Mouse (Mus musculus): ENCODE results near the gene Jhy.

Jhy gene

DNA sequence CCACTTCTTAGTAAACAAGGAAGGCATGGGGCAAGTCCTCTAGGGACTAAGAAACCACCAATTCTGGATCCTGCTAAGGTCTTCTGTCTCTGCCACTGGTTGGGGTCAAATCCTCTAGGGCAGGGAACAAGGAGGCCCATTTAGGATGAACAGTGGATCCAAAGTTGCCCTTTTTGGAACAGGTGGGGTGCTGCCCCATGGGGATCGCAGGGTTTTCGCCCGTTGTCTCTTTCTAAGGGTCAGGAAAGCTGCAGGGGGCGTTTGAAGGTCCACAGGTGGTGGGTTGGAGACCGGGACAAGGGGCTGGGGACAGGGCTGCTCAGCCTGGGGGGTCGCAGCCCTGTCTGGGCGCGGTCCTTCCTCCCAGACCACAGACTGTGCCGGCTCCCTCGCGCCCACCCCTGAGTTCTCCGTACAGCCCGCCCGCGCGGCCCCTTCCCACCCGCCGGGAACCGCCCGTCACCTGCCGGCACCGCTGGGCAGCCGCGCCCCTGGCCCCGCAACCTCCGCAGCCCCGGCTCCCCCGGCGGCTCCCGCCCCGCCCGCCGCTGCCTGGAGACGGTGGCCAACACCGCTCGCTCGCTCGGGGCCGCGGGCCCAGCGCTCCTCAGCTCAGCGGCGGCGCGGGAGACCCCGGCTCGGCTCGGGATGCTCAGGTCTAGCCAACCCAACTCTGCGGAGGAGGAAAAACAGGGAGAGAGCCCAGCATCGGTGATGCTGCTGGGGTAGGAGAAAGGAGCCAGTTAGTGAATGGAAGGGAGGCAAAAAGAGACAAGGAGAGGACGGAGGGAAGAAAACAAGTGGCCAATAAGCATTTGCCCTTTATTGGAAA lies at the start of gene Jhy:
TSS of gene Jhy (minus strand) at position 533 of the 832 bp plus-strand sequence.
- in situ Hi-C loops (cut with MboI, MseI), result no loop called here

DNA sequence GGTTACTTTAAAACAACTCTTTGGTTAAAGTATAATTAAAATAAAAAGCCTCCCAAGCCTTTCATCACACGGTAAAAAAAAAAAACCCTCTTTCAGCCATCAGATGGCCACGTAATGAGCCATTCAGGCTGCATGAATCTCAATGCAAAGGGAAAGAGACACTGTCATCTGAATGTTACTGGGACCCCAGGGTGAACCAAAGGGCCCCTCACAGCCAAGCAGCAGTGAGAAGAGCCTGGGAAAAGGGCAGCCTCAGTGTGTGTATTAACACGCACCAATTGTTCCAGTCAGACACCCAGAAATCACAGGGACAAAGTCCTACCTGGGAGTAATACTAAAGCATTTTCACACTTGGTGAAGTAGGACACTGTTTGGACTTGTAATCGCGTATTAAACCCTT lies 48.5 kb upstream of the Jhy start:
- in situ Hi-C loops (cut with MboI, MseI), result no loop called here

DNA sequence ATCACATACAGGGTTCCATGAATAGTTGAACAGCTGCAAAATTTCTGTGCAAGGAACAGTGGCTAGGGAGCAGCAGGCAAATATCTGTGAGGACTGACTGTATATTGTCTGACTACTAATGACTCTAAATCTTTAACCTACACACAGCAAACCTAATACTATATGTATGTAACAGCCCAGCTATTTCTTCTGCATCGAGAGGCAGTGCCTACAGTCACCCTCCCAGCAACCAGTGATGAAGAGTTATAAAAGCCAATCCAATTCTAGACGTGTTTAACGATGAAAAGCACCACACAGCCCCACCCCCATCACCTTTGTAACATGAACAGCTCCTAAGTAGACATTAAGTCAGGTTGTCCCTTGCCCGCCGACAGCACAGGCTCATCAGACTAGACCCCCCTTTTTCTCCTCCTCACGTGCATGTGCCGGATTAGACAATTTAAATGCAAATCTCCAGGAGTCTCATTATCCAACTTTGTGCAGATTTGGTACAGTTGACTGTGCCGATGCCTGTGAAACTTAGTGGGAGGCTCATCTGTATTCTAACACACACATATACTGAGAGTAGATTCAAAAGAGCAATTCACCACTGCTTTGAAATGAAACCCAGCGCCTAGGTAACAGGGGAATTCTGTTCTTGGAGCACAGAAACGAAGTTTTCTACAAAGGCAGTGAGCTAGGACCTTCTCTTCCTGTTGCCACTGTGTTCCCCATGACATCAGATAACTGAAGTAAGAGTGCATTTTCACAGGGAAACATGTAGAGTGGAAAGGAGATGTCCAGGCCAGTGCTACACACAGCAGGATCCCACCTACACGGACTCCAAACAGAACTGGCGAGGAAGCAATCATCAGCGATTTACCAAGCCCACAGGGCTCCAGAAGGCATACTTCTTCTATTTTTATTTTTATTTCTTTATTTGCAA lies 47.9 kb upstream of the Jhy start:
- in situ Hi-C loops (cut with MboI, MseI), result no loop called here

DNA sequence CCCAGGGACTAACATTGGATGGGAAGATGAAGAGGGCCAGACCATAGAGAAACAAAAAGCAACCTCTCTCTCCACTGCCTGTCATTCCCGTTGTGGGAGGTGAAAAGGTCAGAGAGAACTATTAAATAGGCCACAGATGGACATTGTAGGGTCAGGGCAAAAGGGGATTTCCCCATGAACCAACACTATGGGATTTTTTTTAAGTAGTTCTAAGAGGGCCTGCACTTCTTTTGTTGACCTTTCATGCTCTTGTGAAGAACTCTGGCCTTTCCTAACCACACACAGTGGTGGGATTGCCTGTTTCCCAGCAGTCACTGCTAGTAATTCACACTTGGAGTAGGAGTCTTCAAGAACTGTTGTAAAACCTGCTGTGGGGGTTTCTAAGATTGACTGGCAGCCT lies 43.9 kb upstream of the Jhy start:
- in situ Hi-C loops (cut with MboI, MseI), result no loop called here

DNA sequence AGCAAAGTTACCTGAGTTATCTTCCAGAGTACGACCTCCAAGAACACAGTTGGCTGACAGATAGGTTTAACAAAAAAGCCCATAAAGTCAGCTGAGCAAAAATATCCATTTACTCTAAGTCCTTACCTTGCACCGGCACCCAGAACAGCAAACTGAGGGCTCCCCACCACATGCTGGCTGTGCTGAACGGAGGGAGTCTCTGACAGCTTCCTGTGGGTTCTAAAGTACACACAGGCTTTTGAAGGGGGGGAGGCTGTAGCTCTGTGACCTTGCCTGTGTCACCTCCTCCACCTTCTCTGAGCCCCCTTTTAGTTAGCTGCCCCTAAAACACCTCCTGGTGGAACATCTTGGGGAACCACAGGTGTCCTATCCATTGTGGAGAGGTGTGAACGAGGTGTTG lies 40.5 kb upstream of the Jhy start, which contains the start of gene Crtam:
TSS of gene Crtam (minus strand) at position 214 of the 400 bp plus-strand sequence.
- in situ Hi-C loops (cut with MboI, MseI), result no loop called here

DNA sequence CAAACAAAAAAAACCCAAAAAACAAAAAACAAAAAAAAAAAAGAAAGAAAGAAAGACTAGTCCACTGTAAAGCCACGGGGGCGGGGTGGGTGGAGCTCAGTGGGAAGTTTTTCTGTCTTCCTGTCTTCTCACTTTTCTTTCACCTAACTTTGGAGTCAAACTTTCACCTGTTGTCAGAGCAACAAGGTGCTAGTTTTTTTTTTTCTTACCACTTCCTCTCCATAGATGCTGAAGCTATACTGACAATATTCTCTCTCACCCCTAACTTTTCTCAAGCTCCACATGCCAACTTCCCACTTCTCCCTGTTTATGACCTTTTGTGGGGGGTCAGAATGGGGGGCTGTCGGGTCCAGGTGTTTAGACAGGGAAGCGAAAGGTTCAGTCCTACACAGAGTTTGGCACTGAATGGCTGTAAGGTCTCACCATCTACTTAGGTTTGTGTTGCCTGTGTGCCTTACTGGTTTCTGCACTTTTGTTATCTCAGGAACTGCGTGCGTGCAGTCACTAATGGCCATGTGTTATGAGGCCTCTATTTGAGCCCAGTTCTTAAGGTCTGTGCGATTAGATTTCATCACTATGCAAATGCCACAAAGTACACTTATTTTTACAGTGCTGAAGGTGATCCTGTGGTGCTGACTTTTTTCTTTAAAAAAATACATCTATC lies 33.3 kb upstream of the Jhy start:
- in situ Hi-C loops (cut with MboI, MseI), result no loop called here

DNA sequence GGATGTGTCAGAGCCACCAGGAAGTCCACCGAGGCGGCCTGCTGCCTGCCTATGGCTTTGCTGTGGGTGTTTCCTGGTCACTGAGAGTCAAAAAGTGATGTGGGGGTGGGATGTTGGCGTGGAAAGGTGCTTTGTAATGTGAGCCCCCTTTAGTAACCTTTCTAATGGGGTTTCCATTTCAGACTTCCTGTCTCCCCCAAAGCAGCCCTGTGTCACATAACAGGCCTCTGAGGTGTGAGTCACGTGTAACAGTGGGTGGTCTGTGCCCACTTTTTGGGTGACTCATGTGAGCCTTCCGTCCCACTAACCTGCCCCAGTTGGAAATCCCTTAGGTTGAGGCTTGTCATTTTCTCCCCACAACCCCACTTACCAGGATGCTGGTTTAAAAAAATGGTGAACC lies 30.2 kb upstream of the Jhy start:
- in situ Hi-C loops (cut with MboI, MseI), result loop anchor here (5.0 kb wide), 3 partner anchors 33 to 198 kb away; no protein-coding TSS in a partner anchor

DNA sequence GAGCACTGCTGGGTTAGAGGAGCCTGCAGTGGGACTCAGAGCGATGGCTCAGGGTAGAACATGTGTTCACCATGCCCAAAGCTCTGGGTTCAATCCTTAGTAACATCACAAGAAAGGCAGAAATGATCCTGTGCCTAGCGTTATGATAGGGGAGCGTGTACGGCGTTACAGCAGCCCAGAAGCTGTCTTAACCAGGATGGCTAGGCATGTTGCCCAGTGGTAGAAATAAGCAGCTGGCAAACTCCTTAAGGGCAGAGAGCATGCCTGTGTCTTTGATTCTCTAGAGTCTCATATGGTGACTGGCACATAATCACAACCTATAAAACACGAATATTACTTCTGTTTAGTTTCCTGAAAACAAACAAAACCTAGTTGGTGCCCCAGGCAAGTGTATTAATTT lies 27.6 kb upstream of the Jhy start:
- in situ Hi-C loops (cut with MboI, MseI), result loop anchor here (5.0 kb wide), 3 partner anchors 36 to 201 kb away; no protein-coding TSS in a partner anchor

DNA sequence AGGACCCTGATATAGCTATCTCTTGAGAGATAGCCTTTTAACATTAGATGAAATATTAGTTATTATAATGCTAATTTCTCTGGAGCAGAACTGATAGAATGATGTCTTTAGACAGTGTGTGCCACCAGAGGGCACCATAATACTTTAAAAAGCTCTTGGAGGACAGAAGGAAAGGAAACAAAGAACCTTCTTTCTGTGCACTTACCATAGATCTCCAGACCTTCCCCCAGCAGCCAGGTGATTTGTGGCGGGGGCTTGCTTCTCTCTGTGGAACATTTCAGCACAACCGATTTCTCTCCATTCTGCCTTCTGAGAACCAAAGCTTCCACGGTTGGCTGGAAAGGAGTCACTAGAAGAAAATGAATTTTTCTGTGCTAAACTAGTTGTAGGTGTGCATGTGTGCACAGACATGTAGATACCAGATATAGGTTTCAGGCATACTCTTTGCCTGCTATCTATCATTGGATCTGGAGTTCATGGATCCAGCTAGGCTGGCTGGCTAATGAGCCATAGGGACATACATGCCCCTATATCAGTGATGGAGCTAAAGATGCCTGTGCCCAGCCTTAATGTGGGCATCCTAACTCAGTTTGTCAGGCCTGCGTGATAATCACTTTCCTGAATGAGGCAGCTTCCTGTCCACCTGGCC lies 26.1 kb upstream of the Jhy start:
- in situ Hi-C loops (cut with MboI, MseI), result loop anchor here (5.0 kb wide), 3 partner anchors 37 to 202 kb away; no protein-coding TSS in a partner anchor

DNA sequence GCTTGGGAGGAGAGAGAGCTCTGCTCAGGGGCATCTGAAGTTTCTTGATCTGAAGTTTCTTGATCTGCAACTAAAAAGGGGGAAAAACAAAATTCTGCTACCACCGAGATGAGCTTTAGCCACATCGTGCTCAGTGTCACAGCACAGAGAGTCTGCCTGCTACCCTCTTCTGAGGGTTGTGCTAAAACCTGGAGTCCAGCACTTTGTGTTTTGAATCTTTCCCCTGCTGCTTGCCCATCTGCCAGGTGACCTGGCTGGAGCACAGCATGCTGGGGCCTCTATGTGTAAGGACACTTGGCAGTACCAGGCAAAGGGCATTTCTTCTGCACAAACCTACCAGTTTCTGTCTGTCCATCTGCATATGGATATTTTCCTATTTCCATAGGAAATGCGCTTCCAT lies 20.4 kb upstream of the Jhy start:
- in situ Hi-C loops (cut with MboI, MseI), result no loop called here

DNA sequence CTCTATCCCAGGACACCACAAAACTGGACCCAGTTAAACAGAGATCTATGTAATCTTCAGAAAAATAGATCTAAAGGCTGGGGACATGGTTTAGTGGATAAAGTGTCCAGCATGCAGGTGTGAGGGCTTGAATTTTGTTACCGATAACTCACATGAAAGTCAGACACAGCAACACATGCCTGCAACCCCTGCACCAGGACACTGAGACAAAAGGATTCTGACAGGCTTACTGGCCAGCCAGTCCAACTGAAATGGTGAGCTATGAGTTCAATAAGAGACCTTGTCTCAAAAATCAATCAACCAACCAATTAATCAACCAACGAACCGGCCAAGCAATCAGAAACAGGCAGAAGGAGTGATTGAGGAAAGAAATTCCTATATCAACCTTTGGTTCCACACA lies 19.8 kb upstream of the Jhy start:
- in situ Hi-C loops (cut with MboI, MseI), result no loop called here

DNA sequence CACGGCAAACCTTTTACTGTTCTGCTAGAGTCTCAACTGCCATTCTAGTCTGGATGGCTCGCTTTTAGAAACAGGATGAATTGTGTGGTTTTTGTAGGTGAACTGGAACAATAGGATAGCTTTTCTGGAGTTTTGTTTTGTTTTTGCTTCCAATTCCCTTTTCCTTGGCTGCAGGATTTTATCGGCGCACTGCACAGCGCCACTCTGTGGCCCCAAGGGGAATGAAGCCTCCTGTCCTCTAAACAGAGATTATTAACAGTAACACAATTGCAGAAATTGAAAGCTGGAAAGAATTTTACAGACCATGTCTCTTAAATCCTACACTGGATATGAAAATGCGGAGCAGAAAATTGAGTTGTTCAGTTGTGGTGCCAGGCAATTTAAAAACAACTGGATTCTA lies 18.6 kb upstream of the Jhy start:
- in situ Hi-C loops (cut with MboI, MseI), result no loop called here

DNA sequence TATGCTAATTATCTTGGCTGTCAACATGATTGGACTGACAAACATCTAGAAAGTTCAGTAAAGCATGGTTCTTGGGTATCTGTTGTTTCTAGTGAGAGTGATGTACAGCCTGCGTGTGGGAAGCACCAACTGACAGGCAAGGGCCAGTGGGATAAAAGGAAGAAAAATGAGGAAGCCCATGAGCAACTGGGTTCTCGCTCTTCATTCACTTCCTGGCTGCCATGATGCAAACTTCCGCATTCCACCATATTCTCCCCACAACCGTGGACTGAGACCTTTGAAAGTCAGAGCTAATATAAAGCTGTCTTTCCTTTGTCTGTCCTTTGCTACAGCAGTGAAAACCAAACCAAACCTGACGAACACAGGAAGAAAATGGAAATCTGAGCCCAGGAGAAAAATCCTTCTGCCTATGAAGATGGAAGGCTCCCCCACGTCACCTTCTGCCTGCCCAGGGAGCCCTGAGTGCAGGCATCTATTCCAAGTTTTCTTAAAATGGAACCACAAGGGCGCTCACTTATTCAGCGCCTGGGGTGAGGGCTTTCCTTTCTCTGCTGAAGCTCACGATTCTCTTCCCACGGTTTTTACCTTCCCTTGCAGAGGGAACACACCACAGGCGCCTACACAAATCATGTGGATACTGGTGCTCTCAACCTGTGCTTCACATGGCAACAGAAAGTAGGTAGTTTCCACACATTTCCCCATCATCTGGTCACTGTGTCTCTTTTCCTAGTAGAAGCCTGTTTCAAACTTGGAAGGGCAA lies 10.3 kb upstream of the Jhy start:
- in situ Hi-C loops (cut with MboI, MseI), result loop anchor here in 1 of 2 experiments (10.0 kb wide), 1 partner anchor 129 kb away; no protein-coding TSS in a partner anchor

DNA sequence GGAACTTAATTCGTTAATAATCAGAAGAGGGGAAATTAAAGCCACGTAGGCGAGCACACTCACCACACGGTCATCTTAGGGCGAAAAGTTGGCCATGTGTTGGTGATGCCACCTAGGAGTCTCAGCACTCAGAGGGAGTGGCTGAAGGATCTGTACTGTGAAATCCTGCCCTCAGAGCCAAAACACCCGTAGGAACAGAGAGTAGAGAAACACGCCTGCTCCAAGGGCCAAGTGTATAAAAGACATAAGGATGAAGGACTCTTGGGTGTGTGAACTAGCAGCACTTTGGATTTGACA lies 448 bp upstream of the Jhy start:
- in situ Hi-C loops (cut with MboI, MseI), result no loop called here

DNA sequence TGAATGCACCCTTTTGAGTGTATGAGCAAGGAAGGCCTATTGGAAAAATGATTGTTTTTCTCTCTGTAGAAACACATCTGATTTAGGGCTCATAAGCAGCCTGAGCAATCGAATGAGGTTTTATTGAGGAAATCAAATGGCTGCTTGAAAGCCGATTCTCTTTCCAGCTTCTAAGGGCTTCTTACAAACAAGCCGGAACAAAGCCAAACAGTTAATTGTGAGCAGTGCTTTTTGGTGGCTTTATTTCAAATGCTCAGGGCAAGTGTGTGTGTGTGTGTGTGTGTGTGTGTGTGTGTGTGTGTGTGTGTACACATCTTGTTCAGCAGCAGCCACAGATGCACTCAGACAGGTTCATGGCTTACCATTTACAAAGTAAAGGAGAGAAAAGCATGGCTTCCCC lies 2.5 kb downstream of the Jhy start:
- in situ Hi-C loops (cut with MboI, MseI), result no loop called here

DNA sequence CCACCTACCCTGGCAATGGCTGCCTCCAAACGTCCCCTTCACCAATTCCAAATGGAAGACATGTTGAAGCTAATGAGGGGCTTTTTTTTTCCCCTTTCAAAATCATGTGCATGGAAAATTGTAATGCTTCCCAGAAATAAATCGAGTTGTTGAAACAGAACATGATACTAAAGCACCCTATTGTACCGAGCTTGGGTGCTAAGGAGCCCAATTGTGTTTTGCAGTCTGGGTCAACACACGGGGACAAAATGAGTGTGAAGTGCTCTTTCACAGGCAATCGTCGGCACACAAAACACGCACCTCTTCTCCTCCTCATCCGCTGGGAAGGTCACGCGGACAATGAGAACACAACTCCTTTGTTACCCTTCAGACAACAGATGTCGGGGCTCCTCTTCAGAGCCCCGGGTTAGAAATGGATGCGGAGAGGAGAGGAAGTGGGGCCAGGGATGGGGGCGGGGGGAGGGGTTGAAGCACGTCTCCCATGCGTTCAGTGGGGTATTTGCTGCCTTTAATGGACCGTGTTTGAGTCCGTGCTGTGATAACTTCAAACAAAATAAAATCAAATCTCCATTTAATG lies 14.8 kb downstream of the Jhy start:
- in situ Hi-C loops (cut with MboI, MseI), result no loop called here

DNA sequence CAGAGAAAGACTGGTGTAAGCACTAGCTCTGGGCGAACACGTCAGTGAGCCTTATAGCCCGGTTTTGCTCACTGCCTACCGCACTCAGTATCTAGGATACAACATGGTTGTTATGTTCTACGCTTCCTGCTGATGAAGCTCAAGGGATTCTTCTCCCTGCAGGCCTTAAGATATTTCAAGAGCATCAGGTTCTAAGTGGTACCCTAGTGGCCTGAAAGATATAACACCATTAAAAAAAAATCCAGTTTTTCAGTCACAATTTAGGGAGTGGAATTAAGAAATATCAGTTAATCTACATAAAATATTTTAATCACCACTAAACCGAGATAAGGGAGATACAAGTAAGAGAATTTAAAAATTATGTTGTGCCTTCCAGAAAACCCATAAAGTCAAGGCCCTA lies 15.4 kb downstream of the Jhy start:
- in situ Hi-C loops (cut with MboI, MseI), result no loop called here

DNA sequence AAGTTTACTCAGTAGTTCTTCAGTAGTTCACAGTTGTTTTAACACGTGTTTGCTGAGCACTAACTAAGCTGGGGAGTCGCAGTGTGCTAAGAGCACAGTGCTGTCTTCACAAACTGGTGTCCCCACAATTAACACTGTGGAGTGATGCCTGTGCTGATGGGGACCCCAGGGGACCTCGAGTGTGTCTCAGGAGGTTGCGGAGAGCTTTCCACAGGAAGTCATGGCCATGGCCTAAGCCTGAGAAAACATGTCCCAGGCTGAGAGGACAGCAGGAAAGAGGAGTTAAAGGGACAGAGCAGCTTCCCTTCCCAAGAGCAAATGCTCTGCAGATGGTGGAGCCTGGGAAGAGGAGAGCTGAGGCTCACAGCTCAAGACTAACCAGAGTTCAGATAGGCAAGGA lies 16.8 kb downstream of the Jhy start:
- in situ Hi-C loops (cut with MboI, MseI), result no loop called here

DNA sequence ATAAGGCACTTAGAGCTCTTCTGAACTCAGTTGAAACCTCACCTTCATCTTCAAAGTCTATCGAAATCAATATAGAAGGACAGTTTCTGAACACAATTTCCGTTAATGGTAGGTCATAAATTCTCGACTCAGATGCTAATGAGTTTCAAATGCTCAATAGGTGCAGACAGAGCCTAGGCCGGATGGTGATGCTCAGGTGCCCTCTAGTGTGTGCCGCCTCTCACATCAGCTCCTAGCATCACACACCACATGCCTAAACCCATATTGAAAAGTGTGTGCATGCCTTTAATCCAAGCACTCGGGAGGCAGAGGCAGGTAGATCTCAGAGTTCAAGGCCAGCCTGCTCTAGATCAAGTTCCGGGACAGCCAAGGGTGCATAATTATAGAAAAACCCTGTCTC lies 26.5 kb downstream of the Jhy start:
- in situ Hi-C loops (cut with MboI, MseI), result loop anchor here in 1 of 2 experiments (5.0 kb wide), 1 partner anchor 100 kb away; no protein-coding TSS in a partner anchor

DNA sequence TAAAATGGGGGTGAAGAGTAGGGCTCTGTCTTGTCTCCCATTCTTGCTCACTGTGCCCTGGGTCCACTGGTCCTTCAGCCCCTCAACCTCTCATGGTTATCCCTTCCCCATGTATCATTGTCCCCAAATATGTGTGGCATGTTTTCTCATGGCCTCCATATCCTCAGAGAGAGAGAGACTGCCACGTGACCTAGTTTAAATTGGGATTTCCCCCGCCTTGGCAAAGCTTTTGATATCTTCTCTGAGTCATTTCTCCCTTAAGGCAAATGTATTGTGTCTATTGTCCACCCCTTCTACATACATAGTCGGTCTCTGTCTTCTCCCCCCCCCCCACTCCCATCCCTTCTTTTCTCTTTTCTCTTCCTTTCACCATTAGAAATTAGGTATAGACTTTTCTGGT lies 30.6 kb downstream of the Jhy start:
- in situ Hi-C loops (cut with MboI, MseI), result no loop called here
